8 mouse cellular contexts compared by ENCODE assay signal in the genomic region with DNA sequence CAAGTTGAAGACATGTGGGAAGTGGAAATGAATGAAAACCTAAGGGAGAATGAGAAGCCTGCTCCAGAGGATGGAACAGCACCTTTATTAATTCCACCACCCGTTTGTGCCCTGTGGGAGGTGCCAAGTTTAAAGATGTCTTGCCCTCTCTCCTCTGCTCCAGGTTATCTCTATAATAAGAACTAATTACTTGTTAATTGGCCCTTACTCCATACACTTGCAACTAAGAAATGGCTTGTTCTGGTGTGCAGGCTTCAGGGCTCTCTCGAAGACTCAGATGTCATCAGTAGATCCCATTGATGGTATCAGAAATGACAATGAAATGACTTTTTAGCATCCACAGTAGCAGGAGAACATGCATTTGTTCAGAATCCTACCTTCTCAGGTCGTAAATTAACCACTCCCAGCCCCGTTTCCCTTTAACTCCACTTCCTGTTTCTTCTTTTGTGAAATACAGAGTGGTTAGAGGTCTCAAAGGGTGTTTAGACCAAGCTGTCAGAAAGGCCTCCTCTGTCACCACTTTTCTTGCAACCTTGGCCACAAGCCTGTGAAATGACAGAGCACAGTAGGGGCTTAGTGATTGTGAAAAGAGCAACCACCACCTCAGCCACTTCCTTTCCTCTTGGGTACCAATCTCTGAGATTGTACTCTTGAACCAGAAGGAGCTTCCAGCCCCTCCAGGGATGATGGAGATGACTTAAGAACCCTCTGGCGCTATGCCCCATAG. TPM values are rescaled to one million over a fixed set of nuclear protein-coding genes. Genes with fewer than 3 reads are reported as not detected.
DNase-seq lines count a peak whose midpoint lies in the region; ATAC-seq and TF ChIP-seq lines count a peak whose summit lies in the region.

A gene (minus strand): TSS at position 51 of the 727 bp plus-strand sequence.

- H3K4me2 ChIP-seq in limb, embryonic 11.5 days (ENCODE audit: low read depth, severe bottlenecking) = no peak within 1 kb of the TSS
- no peak within 1 kb of the TSS for H3K4me2 ChIP-seq in midbrain, embryonic 16.5 days (ENCODE audit: low read length)

- TF ChIP-seq CTCF in ES-Bruce4 (IDR thresholded peaks at IDR 0.05; ENCODE audit: low read depth, low read length) = no peak

- peak within 1 kb of the TSS; percentile 2; the same call in 1 of the 2 replicates for H3K27ac ChIP-seq in ES-Bruce4 (ENCODE audit: insufficient read depth, low read length)
- H3K27ac ChIP-seq in limb, embryonic 11.5 days (replicated peaks; ENCODE audit: low read depth, low read length) = no peak within 1 kb of the TSS
- H3K27ac ChIP-seq in midbrain, embryonic 16.5 days (ENCODE audit: low read length) = no peak within 1 kb of the TSS

- no peak for TF ChIP-seq POLR2A in ES-Bruce4 (IDR thresholded peaks at IDR 0.05; ENCODE audit: insufficient read depth, low read length)

- peaks cover 2% of the 10 kb centered on the region for H3K4me1 ChIP-seq in ES-Bruce4 (ENCODE audit: control insufficient read depth, insufficient read depth, low read length)
- peaks cover 9% of the 10 kb centered on the region for H3K4me1 ChIP-seq in limb, embryonic 11.5 days (ENCODE audit: control insufficient read depth, insufficient read depth, low read length)
- H3K4me1 ChIP-seq in midbrain, embryonic 16.5 days (ENCODE audit: control insufficient read depth, insufficient read depth, low read length) = no peaks in the 10 kb centered on the region; the same call in 1 of the 2 replicates

- no peaks in the 10 kb centered on the region for H3K36me3 ChIP-seq in ES-Bruce4 (ENCODE audit: control insufficient read depth, insufficient read depth, low read length, poor library complexity, severe bottlenecking)
- no peaks in the 10 kb centered on the region for H3K36me3 ChIP-seq in limb, embryonic 11.5 days (ENCODE audit: control insufficient read depth, insufficient read depth, low read length)
- no peaks in the 10 kb centered on the region for H3K36me3 ChIP-seq in midbrain, embryonic 16.5 days (ENCODE audit: control insufficient read depth, insufficient read depth, low read length)

- DNase-seq in 416B (ENCODE audit: low read depth) = peak; percentile 92
- DNase-seq in heart, postnatal 14 days = no peak
- no peak for DNase-seq in limb, embryonic 11.5 days (ENCODE audit: low spot score)
- DNase-seq in Muller cell, postnatal 12 days (ENCODE audit: inconsistent ontology term) = no peak
- no peak for DNase-seq in right cerebral cortex, adult 18-20 months

- no peak for ATAC-seq in erythroid progenitor cell, adult 5-6 weeks (replicated peaks; ENCODE audit: low FRiP score, poor library complexity, severe bottlenecking)
- no peak for ATAC-seq in limb, embryonic 11.5 days (ENCODE audit: insufficient number of reproducible peaks, low FRiP score, low TSS enrichment, low read depth)
- no peak for ATAC-seq in midbrain, embryonic 16.5 days

- WGBS in limb, embryonic 11.5 days = 59% methylated on average over 5 of the region's 5 CpGs
- 84% methylated on average over 5 of the region's 5 CpGs for WGBS in midbrain, embryonic 16.5 days

- no peak within 1 kb of the TSS for H3K4me3 ChIP-seq in ES-Bruce4 (ENCODE audit: low read depth, low read length)
- H3K4me3 ChIP-seq in limb, embryonic 11.5 days (ENCODE audit: low read depth, low read length) = no peak within 1 kb of the TSS
- H3K4me3 ChIP-seq in midbrain, embryonic 16.5 days (ENCODE audit: low read depth, low read length) = no peak within 1 kb of the TSS

- H3K27me3 ChIP-seq in ES-Bruce4 (ENCODE audit: control insufficient read depth, insufficient read depth, low read length, poor library complexity, severe bottlenecking) = no peaks in the 10 kb centered on the region
- H3K27me3 ChIP-seq in limb, embryonic 11.5 days (ENCODE audit: control insufficient read depth, insufficient read depth, low read length) = no peaks in the 10 kb centered on the region
- H3K27me3 ChIP-seq in midbrain, embryonic 16.5 days (ENCODE audit: control insufficient read depth, insufficient read depth, low read depth, low read length) = no peaks in the 10 kb centered on the region

- no peaks in the 10 kb centered on the region for H3K9me3 ChIP-seq in ES-Bruce4 (replicated peaks; ENCODE audit: control insufficient read depth, insufficient read depth, low read length, poor library complexity, severe bottlenecking)
- H3K9me3 ChIP-seq in limb, embryonic 11.5 days (ENCODE audit: control insufficient read depth, low read length) = no peaks in the 10 kb centered on the region
- no peaks in the 10 kb centered on the region for H3K9me3 ChIP-seq in midbrain, embryonic 16.5 days (replicated peaks; ENCODE audit: control insufficient read depth, low read length, poor library complexity, severe bottlenecking)

- 0 out of 2 replicates have a peak within 1 kb of the TSS, but pooled peaks have one; percentile 21 for H3K9ac ChIP-seq in ES-Bruce4 (ENCODE audit: low read depth, poor library complexity, severe bottlenecking)
- no peak within 1 kb of the TSS for H3K9ac ChIP-seq in limb, embryonic 11.5 days (ENCODE audit: low read length)
- no peak within 1 kb of the TSS for H3K9ac ChIP-seq in midbrain, embryonic 16.5 days (ENCODE audit: low read depth, low read length)

- intact Hi-C loops in heart, postnatal 14 days (cut with DNase I) = no loop called here

- no peak for TF ChIP-seq EP300 in ES-Bruce4 (IDR thresholded peaks at IDR 0.05; ENCODE audit: insufficient read depth, low read depth, low read length)

RNA-seq across cellular contexts. Expression of the gene that starts here (rescaled TPM):
- 107 and 108 TPM in 2 replicates for polyA plus RNA-seq in ES-Bruce4 (2011; ENCODE audit: insufficient read depth, insufficient read length, low read depth, missing spikeins)
- total RNA-seq in erythroid progenitor cell, adult 5-6 weeks (2015; ENCODE audit: low replicate concordance) = 55.5 and 158 TPM in 2 replicates
- 32.8 and 46.0 TPM in 2 replicates for total RNA-seq in erythroid progenitor cell, adult 5-6 weeks (2017; ENCODE audit: low replicate concordance)
- 100 to 1,000 TPM in 1 of 2 experiments, 10 to 100 TPM in 1; 99.6 to 111 TPM for total RNA-seq in heart, postnatal 14 days (2021)
- 135 and 137 TPM in 2 replicates for polyA plus RNA-seq in limb, embryonic 11.5 days (2014; fragmentation: Nextera tagmentation; extraction: Ambion mirVana)
- polyA plus RNA-seq in midbrain, embryonic 16.5 days (2015; fragmentation: Nextera tagmentation; extraction: Ambion mirVana) = 181 and 183 TPM in 2 replicates
